Mouse (Mus musculus) layer of hippocampus, adult 8-10 months (tissue): Measurements from ENCODE around the gene Chst5. TPM values are rescaled to one million over a fixed set of nuclear protein-coding genes. Genes with fewer than 3 reads are reported as not detected.
"Not testable (repeated sequence)": the region's sequence is repeated elsewhere in the genome, so short reads cannot be mapped to it uniquely, and the experiment has no call there.

Experiments
- DNase-seq, 2 experiments: peaks; one replicate each; pipeline ENCODE4 v3.0.0; 2022; ENCODE audit warnings: low spot score in 2 of 2
- total RNA-seq, 4 experiments: library from RNA; stranded (reverse); gene quantifications; 2 replicates each; pipeline ENCODE4 v1.2.4; 2022

Chst5 gene
- total RNA-seq, 4 experiments from 2014 or later: 0.72 to 0.95 (median 0.82) TPM

GRCm38 (mm10) chr8:111875758-111876157, 34.5 kb downstream of the Chst5 start:
- DNase-seq: no peak

DNA sequence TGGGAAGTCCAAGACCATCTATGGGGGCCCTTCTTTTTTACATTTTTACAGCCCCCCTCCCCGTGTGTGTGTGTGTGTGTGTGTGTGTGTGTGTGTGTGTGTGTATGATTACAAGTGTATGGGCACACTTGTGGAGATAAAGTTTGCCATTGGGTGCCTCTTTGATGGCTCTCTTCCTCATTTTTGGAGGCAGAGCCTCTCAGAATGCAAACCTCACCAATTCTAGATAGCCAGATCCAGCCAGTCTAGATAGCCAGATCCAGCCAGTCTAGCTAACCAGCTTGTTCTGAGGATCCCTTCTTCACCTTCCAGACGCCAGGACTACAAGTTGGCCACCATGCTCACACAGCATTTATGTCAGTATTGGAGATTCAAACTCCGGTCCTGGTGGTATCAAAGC, 39.0 kb downstream of the Chst5 start:
- DNase-seq: no peak

GRCm38 (mm10) chr8:111870379-111870778, 39.9 kb downstream of the Chst5 start:
- no peak for DNase-seq

- DNase-seq: no peak
These were observed 41.6 kb downstream of the Chst5 start for GRCm38 (mm10) chr8:111868664-111869063.

DNA sequence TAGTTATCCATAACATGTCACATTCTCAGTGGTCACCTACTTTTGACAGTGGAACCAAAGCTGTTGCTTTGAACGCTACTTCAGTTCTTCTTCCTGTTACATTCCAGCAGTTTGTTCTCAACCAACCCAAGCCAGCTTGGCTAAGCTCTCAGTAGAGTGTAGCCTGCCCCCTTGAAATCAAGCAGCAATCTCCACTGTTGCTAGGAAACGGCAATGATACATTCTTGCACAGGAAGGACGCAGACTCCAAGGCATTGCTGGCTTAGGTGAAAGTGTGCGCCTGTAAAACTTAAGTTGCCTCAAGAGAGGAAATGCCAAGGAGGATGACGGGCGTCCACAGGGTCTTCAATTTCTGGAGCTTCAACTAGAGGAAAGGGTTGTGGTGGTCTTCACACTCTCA, 44.4 kb downstream of the Chst5 start:
- no peak for DNase-seq

- no peak for DNase-seq
These were observed 45.0 kb downstream of the Chst5 start for GRCm38 (mm10) chr8:111865130-111865852.

GRCm38 (mm10) chr8:111864648-111865047, 45.6 kb downstream of the Chst5 start:
- DNase-seq: no peak

DNA sequence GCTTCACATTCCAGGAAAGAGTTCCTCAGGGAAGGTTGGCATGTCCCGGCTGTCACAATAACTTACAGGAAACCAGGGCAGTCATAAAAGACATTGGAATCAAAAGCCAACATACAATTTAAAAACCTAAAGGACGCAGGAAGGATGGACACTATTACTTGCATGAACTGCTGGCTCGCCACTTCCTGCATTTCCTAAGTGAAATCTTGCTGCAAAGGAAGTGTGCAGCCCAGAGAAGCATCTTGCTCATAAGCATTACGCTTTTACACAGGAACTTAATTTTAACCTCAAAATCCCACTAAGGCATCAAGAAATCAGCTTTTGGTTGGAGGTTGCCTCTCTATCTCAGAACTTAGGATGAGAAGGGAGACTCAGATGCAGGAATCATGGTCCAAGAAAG, 47.0 kb downstream of the Chst5 start:
- DNase-seq: no peak

DNA sequence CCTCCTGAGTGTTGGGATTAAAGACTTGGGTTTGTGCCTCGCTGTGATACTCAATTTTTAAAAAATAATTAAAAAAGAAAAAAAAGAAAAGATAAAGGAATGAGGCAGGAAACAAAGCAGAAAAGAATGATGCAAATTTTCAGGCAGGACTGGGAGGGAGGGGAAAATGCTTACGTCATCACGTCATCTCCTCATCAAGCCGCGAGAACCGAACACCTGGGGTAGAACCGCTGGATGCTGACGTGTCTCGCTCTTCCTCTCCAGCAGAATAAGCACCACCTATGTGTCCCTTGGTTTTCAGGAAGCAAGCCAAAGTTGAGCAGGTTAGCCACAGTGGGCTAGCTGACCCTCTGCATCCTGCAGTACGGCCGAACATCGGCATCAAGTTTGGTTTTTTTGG, 54.3 kb downstream of the Chst5 start:
- no peak for DNase-seq

GRCm38 (mm10) chr8:111853861-111854501, 56.3 kb downstream of the Chst5 start, which contains the start of gene Cfdp1:
Gene Cfdp1, minus strand, starts transcription at chr8:111854291.
- peak; percentile 96 for DNase-seq

DNA sequence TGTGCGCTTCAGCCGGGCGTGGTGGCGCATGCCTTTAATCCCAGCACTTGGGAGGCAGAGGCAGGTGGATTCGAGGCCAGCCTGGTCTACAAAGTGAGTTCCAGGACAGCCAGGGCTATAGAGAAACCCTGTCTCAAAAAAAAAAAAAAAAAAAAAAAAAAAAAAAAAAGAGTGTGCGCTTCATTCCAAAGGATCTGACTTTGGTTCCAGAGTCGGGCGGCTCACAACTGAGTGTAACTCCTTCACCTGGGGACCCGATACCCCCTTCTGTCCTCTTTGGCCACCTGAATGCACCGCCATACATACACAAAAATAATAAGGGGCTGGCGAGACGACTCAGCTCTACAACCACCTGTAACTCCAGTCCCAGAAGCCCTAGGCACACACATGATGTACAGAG, 57.0 kb downstream of the Chst5 start:
- not testable (repeated sequence) for DNase-seq

- DNase-seq: no peak
These were observed 63.5 kb downstream of the Chst5 start for GRCm38 (mm10) chr8:111846746-111847145.

Other genes with a start within 250 kb of the Chst5 start
- gene Ctrb1, start 219.4 kb downstream of the Chst5 start, total RNA-seq: not detected
- gene Bcar1, start 166.6 kb downstream of the Chst5 start, total RNA-seq: 10 to 100 TPM; 58.8 to 73.3 (median 62.6) TPM
- gene Cfdp1, start 56.2 kb downstream of the Chst5 start, total RNA-seq: 10 to 100 TPM; 62.3 to 84.3 (median 70.8) TPM
- gene Tmem170, start 33.7 kb downstream of the Chst5 start, total RNA-seq: 1 to 10 TPM; 3.7 to 5.4 (median 4.3) TPM
- 10 to 100 TPM; 11.2 to 13.8 (median 12.7) TPM for gene Tmem231, start 23.4 kb upstream of the Chst5 start, total RNA-seq
- 100 to 1,000 TPM; 204 to 223 (median 217) TPM for gene Gabarapl2, start 30.3 kb upstream of the Chst5 start, total RNA-seq
- 1 to 10 TPM; 4.9 to 8.8 (median 7.5) TPM for gene Adat1, start 81.9 kb upstream of the Chst5 start, total RNA-seq
- 10 to 100 TPM; 77.6 to 80.4 (median 78.2) TPM for gene Kars, start 100.9 kb upstream of the Chst5 start, total RNA-seq
- 10 to 100 TPM; 36.7 to 43.2 (median 39.2) TPM for gene Terf2ip, start 101.0 kb upstream of the Chst5 start, total RNA-seq
- not detected for gene Gm6793, start 104.6 kb upstream of the Chst5 start, total RNA-seq